Mouse (Mus musculus) heart, postnatal 0 days (tissue): ENCODE data around the gene Pdcd7. TPM values are rescaled to one million over a fixed set of nuclear protein-coding genes. Genes with fewer than 3 reads are reported as not detected.

Source experiments
- ATAC-seq: fragments of 200-750 bp; cut with Nextera tagmentation; 2 replicates; pipeline ENCODE4 v1.8.0; 2017; ENCODE audit warnings: low read depth, moderate number of reproducible peaks, moderate library complexity; ENCODE audit not compliant: insufficient read depth
- DNase-seq: peaks from one replicate; pipeline ENCODE4 v3.0.0-alpha.2; 2016; ENCODE audit warnings: low spot score
- H3K27ac ChIP-seq: fragments of 300-500 bp; sonication (generic); 2 replicates; pipeline ENCODE4 v1.5.1; 2014; ENCODE audit warnings: low read depth, mild to moderate bottlenecking
- H3K27me3 ChIP-seq: fragments of 300-500 bp; sonication (generic); 2 replicates; pipeline ENCODE4 v1.6.1; 2014; ENCODE audit warnings: low read length, mixed read lengths; ENCODE audit not compliant: control insufficient read depth, insufficient read depth
- H3K36me3 ChIP-seq: fragments of 300-500 bp; sonication (generic); replicated peaks from 2 replicates; pipeline ENCODE4 v1.6.1; 2014; ENCODE audit warnings: low read length, mixed read lengths; ENCODE audit not compliant: control insufficient read depth, insufficient read depth
- H3K4me1 ChIP-seq: fragments of 300-500 bp; sonication (generic); 2 replicates; pipeline ENCODE4 v1.6.1; 2014; ENCODE audit warnings: antibody characterized with exemption; ENCODE audit not compliant: control insufficient read depth, insufficient read depth
- H3K4me2 ChIP-seq: fragments of 300-500 bp; sonication (generic); 2 replicates; pipeline ENCODE4 v1.6.1; 2014; ENCODE audit warnings: low read depth, mild to moderate bottlenecking, low read length, moderate library complexity
- H3K4me3 ChIP-seq: fragments of 300-500 bp; sonication (generic); 2 replicates; pipeline ENCODE4 v1.5.1; 2014; ENCODE audit warnings: low read depth, low read length
- H3K9ac ChIP-seq: fragments of 300-500 bp; sonication (generic); replicated peaks from 2 replicates; pipeline ENCODE4 v1.6.1; 2014; ENCODE audit warnings: low read depth, low read length, mixed read lengths
- H3K9me3 ChIP-seq: fragments of 300-500 bp; sonication (generic); replicated peaks from 2 replicates; pipeline ENCODE4 v1.6.1; 2016; ENCODE audit warnings: low read length; ENCODE audit not compliant: control insufficient read depth
- CTCF ChIP-seq: IDR thresholded peaks from 2 replicates; pipeline ENCODE4 v1.5.1; 2016; ENCODE audit warnings: antibody characterized with exemption, control low read depth, low read depth
- EP300 ChIP-seq: IDR thresholded peaks from 2 replicates; pipeline ENCODE4 v1.6.1; 2016; ENCODE audit warnings: antibody characterized with exemption, low read depth
- whole genome bisulfite sequencing: fragments of 180-500 bp; shearing (Covaris S2); extraction: QIAGEN DNeasy Blood & Tissue Kit; methylation state at CpG from one replicate; pipeline ENCODE4 v1.1.7; 2014; 5-methylcytosine and 5-hydroxymethylcytosine counted together
- polyA plus RNA-seq: library from polyadenylated mRNA; unstranded; fragments of >200 nt; fragmentation: Nextera tagmentation; extraction: Ambion mirVana; gene quantifications from 2 replicates; pipeline ENCODE4 v1.2.1, GENCODE M21; 2015
- total RNA-seq: library from RNA; depleted of rRNA; stranded (reverse); fragments of >200 nt; gene quantifications from 2 replicates; pipeline ENCODE4 v1.2.3, GENCODE M21; 2014; ENCODE audit warnings: low replicate concordance

Pdcd7 gene
- total and polyA plus RNA-seq, 2 experiments from 2014 or later = 4.7 to 10.6 TPM

- ATAC-seq = no peak
- Histone ChIP-seq H3K27me3 (no peaks in the 10 kb centered on the region), H3K36me3 (peaks cover 59% of the 10 kb centered on the region), H3K4me3 (no peak overlapping the region), H3K4me2 (no peak overlapping the region), H3K27ac (no peak overlapping the region), H3K9ac (no peak overlapping the region), H3K4me1 (peaks cover 4% of the 10 kb centered on the region; the same call in 1 of the 2 replicates), H3K9me3 (no peaks in the 10 kb centered on the region)
- TF ChIP-seq CTCF = no peak
- no peak for TF ChIP-seq EP300
- WGBS = 77% methylated on average over 4 of the region's 4 CpGs
- DNase-seq = no peak
Observed at GRCm38 (mm10) chr9:65303586-65303985, 42.3 kb upstream of the Pdcd7 start.

- DNase-seq (no peak), ATAC-seq (no peak)
- WGBS = 66% methylated on average over 4 of the region's 4 CpGs
- no peak overlapping the region for H3K9ac ChIP-seq
- no peaks in the 10 kb centered on the region for H3K4me1 ChIP-seq
- H3K36me3 ChIP-seq = peaks cover 60% of the 10 kb centered on the region
- H3K4me3 ChIP-seq = no peak overlapping the region
- H3K27me3 ChIP-seq = no peaks in the 10 kb centered on the region
- H3K27ac ChIP-seq = no peak overlapping the region
- TF ChIP-seq CTCF = no peak
- TF ChIP-seq EP300 = no peak
- no peak overlapping the region for H3K4me2 ChIP-seq
- no peaks in the 10 kb centered on the region for H3K9me3 ChIP-seq
Observed at GRCm38 (mm10) chr9:65304300-65304699, 41.6 kb upstream of the Pdcd7 start.

GRCm38 (mm10) chr9:65306672-65307071 is 39.2 kb upstream of the Pdcd7 start:
- H3K4me3 ChIP-seq = no peak overlapping the region
- 86% methylated on average over 2 of the region's 2 CpGs for WGBS
- no peaks in the 10 kb centered on the region for H3K27me3 ChIP-seq
- H3K9ac ChIP-seq = no peak overlapping the region
- H3K36me3 ChIP-seq = peaks cover 60% of the 10 kb centered on the region
- ATAC-seq = no peak
- H3K27ac ChIP-seq = no peak overlapping the region
- DNase-seq = no peak
- H3K4me1 ChIP-seq = no peaks in the 10 kb centered on the region
- TF ChIP-seq CTCF (no peak), EP300 (no peak)
- H3K9me3 ChIP-seq = no peaks in the 10 kb centered on the region
- no peak overlapping the region for H3K4me2 ChIP-seq

GRCm38 (mm10) chr9:65308011-65308410 is 37.9 kb upstream of the Pdcd7 start:
- no peaks in the 10 kb centered on the region for H3K9me3 ChIP-seq
- no peaks in the 10 kb centered on the region for H3K27me3 ChIP-seq
- 61% methylated on average over 1 of the region's 1 CpGs for WGBS
- no peak overlapping the region for H3K27ac ChIP-seq
- DNase-seq (no peak), ATAC-seq (no peak)
- peaks cover 63% of the 10 kb centered on the region for H3K36me3 ChIP-seq
- no peak overlapping the region for H3K9ac ChIP-seq
- TF ChIP-seq EP300 (no peak), CTCF (no peak)
- no peak overlapping the region for H3K4me2 ChIP-seq
- H3K4me1 ChIP-seq = no peaks in the 10 kb centered on the region
- H3K4me3 ChIP-seq = no peak overlapping the region

GRCm38 (mm10) chr9:65312669-65313357 is 33.1 kb upstream of the Pdcd7 start:
- DNase-seq = no peak
- H3K27me3 ChIP-seq = no peaks in the 10 kb centered on the region
- 94% methylated on average over 4 of the region's 4 CpGs for WGBS
- no peak overlapping the region for H3K4me3 ChIP-seq
- no peak overlapping the region for H3K27ac ChIP-seq
- H3K9me3 ChIP-seq = no peaks in the 10 kb centered on the region
- no peak overlapping the region for H3K4me2 ChIP-seq
- H3K36me3 ChIP-seq = peaks cover 57% of the 10 kb centered on the region
- ATAC-seq = no peak
- TF ChIP-seq EP300 (no peak), CTCF (no peak)
- H3K4me1 ChIP-seq = no peaks in the 10 kb centered on the region
- no peak overlapping the region for H3K9ac ChIP-seq

GRCm38 (mm10) chr9:65313846-65314245 is 32.1 kb upstream of the Pdcd7 start:
- Histone ChIP-seq H3K27me3 (no peaks in the 10 kb centered on the region), H3K4me2 (no peak overlapping the region), H3K27ac (no peak overlapping the region), H3K4me1 (no peaks in the 10 kb centered on the region), H3K9ac (no peak overlapping the region), H3K9me3 (no peaks in the 10 kb centered on the region), H3K36me3 (peaks cover 64% of the 10 kb centered on the region), H3K4me3 (no peak overlapping the region)
- TF ChIP-seq EP300 (no peak), CTCF (no peak)
- DNase-seq (no peak), ATAC-seq (no peak)
- WGBS = 97% methylated on average over 1 of the region's 1 CpGs
